Mouse (Mus musculus): ENCODE measurements around the gene Olfr1295. TPM values are rescaled to one million over a fixed set of nuclear protein-coding genes. Genes with fewer than 3 reads are reported as not detected.

Olfr1295 gene
- polyA plus RNA-seq (2015; fragmentation: Nextera tagmentation; extraction: Ambion mirVana): not detected in 2 replicates

DNA sequence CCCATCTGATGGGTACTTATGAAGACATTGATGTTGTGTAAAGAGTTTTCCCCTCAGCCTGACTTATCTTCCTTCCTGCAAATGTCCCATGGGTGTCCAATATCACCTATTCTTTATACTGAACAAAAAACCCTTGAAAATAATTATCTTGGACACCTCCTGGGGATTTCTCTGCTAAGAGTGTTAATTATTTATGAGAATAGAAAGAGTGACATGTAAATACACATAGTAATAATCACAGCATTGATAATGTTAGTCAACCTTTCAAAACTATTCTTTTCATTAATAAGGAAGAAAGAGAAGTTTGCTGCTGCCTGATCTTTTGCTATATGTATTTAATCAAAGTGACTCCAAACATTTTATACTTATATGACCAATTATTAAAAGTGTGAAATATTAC is at the start of gene Olfr1295:
Gene Olfr1295 (minus strand): TSS at position 101 of the 400 bp plus-strand sequence.
- no peaks in the 10 kb centered on the region for H3K4me1 ChIP-seq (ENCODE audit: control insufficient read depth, insufficient read depth, low read depth, low read length)
- no peak within 1 kb of the TSS for H3K4me3 ChIP-seq (ENCODE audit: low read length)
- no peak within 1 kb of the TSS for H3K4me2 ChIP-seq (ENCODE audit: low read length)
- H3K36me3 ChIP-seq (ENCODE audit: control insufficient read depth, insufficient read depth, low read length): no peaks in the 10 kb centered on the region
- ATAC-seq: no peak
- no peaks in the 10 kb centered on the region for H3K27me3 ChIP-seq (replicated peaks; ENCODE audit: control insufficient read depth, insufficient read depth, low read length)
- H3K27ac ChIP-seq (ENCODE audit: low read depth, low read length): no peak within 1 kb of the TSS
- H3K9ac ChIP-seq (ENCODE audit: low read depth, low read length): no peak within 1 kb of the TSS
- H3K9me3 ChIP-seq (ENCODE audit: control insufficient read depth, low read length): no peaks in the 10 kb centered on the region

DNA sequence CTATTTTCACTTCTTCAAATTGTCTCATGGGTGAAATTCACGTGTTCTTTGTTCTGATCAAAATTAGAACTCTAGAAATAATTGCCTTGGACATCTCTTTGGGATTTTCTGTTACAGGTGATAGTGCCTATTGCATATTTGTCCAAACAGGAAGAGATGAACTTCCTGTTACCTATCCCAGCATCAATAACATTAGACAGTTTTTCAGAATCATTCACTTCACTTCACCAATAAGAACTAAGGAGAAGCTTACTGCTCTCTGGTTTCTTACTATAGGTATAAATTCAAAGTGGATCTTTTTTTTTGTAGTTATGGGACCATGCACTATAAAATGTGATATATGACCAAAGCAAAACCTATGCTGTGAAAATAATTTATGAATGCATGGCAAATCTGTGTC is 29.3 kb downstream of the Olfr1295 start, which contains the start of gene Olfr1294:
Gene Olfr1294 (minus strand): TSS at position 101 of the 400 bp plus-strand sequence.
- H3K27me3 ChIP-seq (replicated peaks; ENCODE audit: control insufficient read depth, insufficient read depth, low read length): no peaks in the 10 kb centered on the region
- no peaks in the 10 kb centered on the region for H3K36me3 ChIP-seq (ENCODE audit: control insufficient read depth, insufficient read depth, low read length)
- no peak within 1 kb of the TSS for H3K4me2 ChIP-seq (ENCODE audit: low read length)
- H3K4me1 ChIP-seq (ENCODE audit: control insufficient read depth, insufficient read depth, low read depth, low read length): no peaks in the 10 kb centered on the region
- no peak within 1 kb of the TSS for H3K27ac ChIP-seq (ENCODE audit: low read depth, low read length)
- no peak within 1 kb of the TSS for H3K9ac ChIP-seq (ENCODE audit: low read depth, low read length)
- H3K9me3 ChIP-seq (ENCODE audit: control insufficient read depth, low read length): no peaks in the 10 kb centered on the region
- ATAC-seq: no peak
- H3K4me3 ChIP-seq (ENCODE audit: low read length): no peak within 1 kb of the TSS
- 77% methylated on average over 1 of the region's 1 CpGs for WGBS

DNA sequence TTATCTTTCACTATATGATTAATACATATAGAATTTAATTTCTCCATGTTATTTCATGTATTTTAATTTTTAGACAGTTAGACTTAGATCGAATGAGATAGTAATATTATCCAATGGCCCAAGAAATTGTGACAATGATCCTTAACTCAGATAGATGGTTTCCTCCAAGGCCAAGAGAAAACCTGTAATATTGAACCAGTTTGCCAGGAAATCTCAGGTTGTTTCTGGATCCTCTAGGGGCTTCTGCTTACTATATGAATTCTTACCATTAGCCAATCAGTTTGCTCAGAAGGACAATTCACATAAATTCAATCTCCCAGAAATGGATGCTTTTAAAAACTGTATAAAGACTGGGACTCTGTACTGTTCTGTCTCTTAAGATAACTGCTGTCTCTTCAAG is 44.6 kb downstream of the Olfr1295 start, which contains the start of gene Olfr1293-ps:
Gene Olfr1293-ps (plus strand): TSS at position 301 of the 400 bp plus-strand sequence.
- Histone ChIP-seq H3K4me2 (ENCODE audit: low read length) (no peak within 1 kb of the TSS), H3K4me1 (ENCODE audit: control insufficient read depth, insufficient read depth, low read depth, low read length) (no peaks in the 10 kb centered on the region), H3K27me3 (replicated peaks; ENCODE audit: control insufficient read depth, insufficient read depth, low read length) (no peaks in the 10 kb centered on the region), H3K9ac (ENCODE audit: low read depth, low read length) (no peak within 1 kb of the TSS), H3K4me3 (ENCODE audit: low read length) (no peak within 1 kb of the TSS), H3K36me3 (ENCODE audit: control insufficient read depth, insufficient read depth, low read length) (no peaks in the 10 kb centered on the region), H3K27ac (ENCODE audit: low read depth, low read length) (no peak within 1 kb of the TSS), H3K9me3 (ENCODE audit: control insufficient read depth, low read length) (no peaks in the 10 kb centered on the region)
- no peak for ATAC-seq
- WGBS: 91% methylated on average over 1 of the region's 1 CpGs

DNA sequence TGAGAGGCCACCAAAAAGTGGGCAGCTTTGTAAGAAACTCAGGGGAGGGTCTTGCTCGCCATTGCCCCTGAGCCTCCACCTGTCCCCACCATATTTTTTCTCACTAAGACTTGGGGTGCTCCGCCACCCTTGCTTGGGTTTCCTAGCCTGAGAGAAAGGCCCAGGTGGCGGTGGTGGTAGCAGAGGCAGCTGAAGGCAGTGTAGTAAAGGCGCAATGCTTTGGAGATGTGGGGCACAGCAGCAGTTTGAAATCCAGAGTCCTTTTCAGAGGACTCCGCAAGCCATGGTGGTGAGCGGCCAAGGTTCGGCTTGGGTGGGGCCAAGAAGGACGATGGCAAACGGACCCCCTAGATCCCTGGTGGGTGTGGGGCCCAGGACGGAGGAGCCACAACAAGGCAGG is 52.0 kb downstream of the Olfr1295 start:
- no peak overlapping the region for H3K9ac ChIP-seq (ENCODE audit: low read depth, low read length)
- ATAC-seq: no peak
- peaks cover 4% of the 10 kb centered on the region; the same call in 1 of the 2 replicates for H3K9me3 ChIP-seq (ENCODE audit: control insufficient read depth, low read length)
- no peak overlapping the region for H3K4me2 ChIP-seq (ENCODE audit: low read length)
- H3K27ac ChIP-seq (ENCODE audit: low read depth, low read length): no peak overlapping the region
- 92% methylated on average over 10 of the region's 10 CpGs for WGBS
- H3K4me1 ChIP-seq (ENCODE audit: control insufficient read depth, insufficient read depth, low read depth, low read length): no peaks in the 10 kb centered on the region
- no peak overlapping the region for H3K4me3 ChIP-seq (ENCODE audit: low read length)
- no peaks in the 10 kb centered on the region for H3K27me3 ChIP-seq (replicated peaks; ENCODE audit: control insufficient read depth, insufficient read depth, low read length)
- no peaks in the 10 kb centered on the region for H3K36me3 ChIP-seq (ENCODE audit: control insufficient read depth, insufficient read depth, low read length)

Other genes with a start within 250 kb of the Olfr1295 start
- not detected in 2 replicates for gene Olfr1281, start 243.2 kb downstream of the Olfr1295 start, polyA plus RNA-seq (2015; fragmentation: Nextera tagmentation; extraction: Ambion mirVana)
- gene Olfr1282, start 233.6 kb downstream of the Olfr1295 start, polyA plus RNA-seq (2015; fragmentation: Nextera tagmentation; extraction: Ambion mirVana): not detected in 2 replicates
- gene Olfr1283, start 202.9 kb downstream of the Olfr1295 start, polyA plus RNA-seq (2015; fragmentation: Nextera tagmentation; extraction: Ambion mirVana): not detected in 2 replicates
- not detected in 2 replicates for gene Olfr1284, start 194.2 kb downstream of the Olfr1295 start, polyA plus RNA-seq (2015; fragmentation: Nextera tagmentation; extraction: Ambion mirVana)
- not detected in 2 replicates for gene Olfr1286, start 146.6 kb downstream of the Olfr1295 start, polyA plus RNA-seq (2015; fragmentation: Nextera tagmentation; extraction: Ambion mirVana)
- gene Olfr1287, start 120.5 kb downstream of the Olfr1295 start, polyA plus RNA-seq (2015; fragmentation: Nextera tagmentation; extraction: Ambion mirVana): not detected in 2 replicates
- not detected in 2 replicates for gene Olfr1288, start 95.6 kb downstream of the Olfr1295 start, polyA plus RNA-seq (2015; fragmentation: Nextera tagmentation; extraction: Ambion mirVana)
- not detected in 2 replicates for gene Olfr1289, start 88.9 kb downstream of the Olfr1295 start, polyA plus RNA-seq (2015; fragmentation: Nextera tagmentation; extraction: Ambion mirVana)
- gene Olfr1290, start 75.9 kb downstream of the Olfr1295 start, polyA plus RNA-seq (2015; fragmentation: Nextera tagmentation; extraction: Ambion mirVana): not detected in 2 replicates
- gene Olfr1291-ps1, start 72.5 kb downstream of the Olfr1295 start, polyA plus RNA-seq (2015; fragmentation: Nextera tagmentation; extraction: Ambion mirVana): not detected in 2 replicates
- gene Olfr1293-ps, start 44.5 kb downstream of the Olfr1295 start, polyA plus RNA-seq (2015; fragmentation: Nextera tagmentation; extraction: Ambion mirVana): not detected in 2 replicates
- not detected in 2 replicates for gene Olfr1294, start 29.4 kb downstream of the Olfr1295 start, polyA plus RNA-seq (2015; fragmentation: Nextera tagmentation; extraction: Ambion mirVana)
- not detected in 2 replicates for gene Olfr1297, start 56.8 kb upstream of the Olfr1295 start, polyA plus RNA-seq (2015; fragmentation: Nextera tagmentation; extraction: Ambion mirVana)
- gene Olfr1298, start 79.5 kb upstream of the Olfr1295 start, polyA plus RNA-seq (2015; fragmentation: Nextera tagmentation; extraction: Ambion mirVana): not detected in 2 replicates
- not detected in 2 replicates for gene Olfr1299, start 91.7 kb upstream of the Olfr1295 start, polyA plus RNA-seq (2015; fragmentation: Nextera tagmentation; extraction: Ambion mirVana)
- gene Olfr1301, start 181.3 kb upstream of the Olfr1295 start, polyA plus RNA-seq (2015; fragmentation: Nextera tagmentation; extraction: Ambion mirVana): not detected in 2 replicates
- not detected in 2 replicates for gene Olfr1302, start 207.7 kb upstream of the Olfr1295 start, polyA plus RNA-seq (2015; fragmentation: Nextera tagmentation; extraction: Ambion mirVana)